Mouse (Mus musculus) fibroblast of lung, adult 2 months (primary cell): Measurements from ENCODE around the gene Igfbp7.

ENCODE experiments used
- DNase-seq: peaks from one replicate; pipeline ENCODE4 v3.0.0-alpha.2; 2011; ENCODE audit warnings: low read depth

Gene Igfbp7

GRCm38 (mm10) chr5:77349971-77350658 lies 57.7 kb downstream of the Igfbp7 start:
- no peak for DNase-seq

DNA sequence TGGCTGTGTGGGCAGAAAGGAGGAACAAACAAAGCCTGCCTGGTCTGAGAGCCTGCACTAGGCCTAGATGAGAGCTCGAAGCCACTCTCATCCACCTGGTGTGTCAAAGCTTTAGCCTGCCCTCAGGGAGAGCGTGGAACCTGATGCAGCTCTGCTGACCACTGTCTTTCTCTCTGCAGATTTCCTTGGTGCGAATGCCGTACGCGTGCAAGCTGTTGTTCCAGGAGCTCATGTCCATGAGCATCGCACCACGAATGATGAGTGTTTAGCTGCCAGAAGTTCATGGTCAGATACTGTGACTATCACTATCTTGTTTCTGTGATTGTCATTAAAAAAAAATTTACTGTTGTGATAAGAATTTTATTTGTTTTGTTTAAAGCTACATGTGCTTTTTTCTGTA lies 58.9 kb downstream of the Igfbp7 start:
- no peak for DNase-seq

DNA sequence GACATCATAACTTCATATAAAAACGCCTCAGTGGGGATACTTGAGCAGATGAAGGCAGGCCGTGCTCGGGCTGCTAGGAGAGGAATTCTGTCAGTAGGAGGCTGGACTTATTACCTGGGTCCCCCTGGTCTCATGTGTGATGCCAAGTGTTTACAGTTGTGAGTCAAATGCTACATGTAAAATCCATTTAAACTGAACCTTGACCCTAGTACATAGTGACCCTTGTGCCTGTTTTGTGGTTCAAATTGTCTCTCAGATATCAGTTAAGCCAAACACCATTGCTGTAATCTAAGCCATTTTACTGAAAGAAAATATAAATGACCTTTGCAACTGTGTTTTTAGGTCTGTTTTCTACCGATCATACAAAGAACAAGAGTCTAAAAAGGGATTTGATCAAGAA lies 67.8 kb downstream of the Igfbp7 start:
- DNase-seq = no peak

- no peak for DNase-seq
These were observed 77.7 kb downstream of the Igfbp7 start for GRCm38 (mm10) chr5:77330154-77330553.

GRCm38 (mm10) chr5:77324936-77325335 lies 82.9 kb downstream of the Igfbp7 start:
- DNase-seq = no peak

DNA sequence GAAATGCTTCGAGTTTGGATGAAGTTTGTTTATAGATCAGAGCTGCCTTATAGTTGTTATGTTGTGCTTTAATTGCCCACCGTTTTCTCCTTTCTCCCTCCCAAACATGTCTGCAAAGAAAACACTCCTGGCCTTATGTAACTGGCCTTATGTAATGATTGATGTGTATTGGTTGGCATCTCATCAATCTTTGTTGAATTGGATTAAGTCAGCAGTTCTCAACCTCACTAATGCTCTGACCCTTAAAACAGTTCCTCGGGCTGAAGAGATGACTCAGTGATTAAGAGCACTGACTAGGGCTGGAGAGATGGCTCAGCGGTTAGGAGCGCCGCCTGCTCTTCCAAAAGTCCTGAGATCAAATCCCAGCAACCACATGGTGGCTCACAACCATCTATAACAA lies 92.9 kb downstream of the Igfbp7 start:
- DNase-seq = no peak

GRCm38 (mm10) chr5:77314206-77314605 lies 93.6 kb downstream of the Igfbp7 start:
- DNase-seq = no peak

DNA sequence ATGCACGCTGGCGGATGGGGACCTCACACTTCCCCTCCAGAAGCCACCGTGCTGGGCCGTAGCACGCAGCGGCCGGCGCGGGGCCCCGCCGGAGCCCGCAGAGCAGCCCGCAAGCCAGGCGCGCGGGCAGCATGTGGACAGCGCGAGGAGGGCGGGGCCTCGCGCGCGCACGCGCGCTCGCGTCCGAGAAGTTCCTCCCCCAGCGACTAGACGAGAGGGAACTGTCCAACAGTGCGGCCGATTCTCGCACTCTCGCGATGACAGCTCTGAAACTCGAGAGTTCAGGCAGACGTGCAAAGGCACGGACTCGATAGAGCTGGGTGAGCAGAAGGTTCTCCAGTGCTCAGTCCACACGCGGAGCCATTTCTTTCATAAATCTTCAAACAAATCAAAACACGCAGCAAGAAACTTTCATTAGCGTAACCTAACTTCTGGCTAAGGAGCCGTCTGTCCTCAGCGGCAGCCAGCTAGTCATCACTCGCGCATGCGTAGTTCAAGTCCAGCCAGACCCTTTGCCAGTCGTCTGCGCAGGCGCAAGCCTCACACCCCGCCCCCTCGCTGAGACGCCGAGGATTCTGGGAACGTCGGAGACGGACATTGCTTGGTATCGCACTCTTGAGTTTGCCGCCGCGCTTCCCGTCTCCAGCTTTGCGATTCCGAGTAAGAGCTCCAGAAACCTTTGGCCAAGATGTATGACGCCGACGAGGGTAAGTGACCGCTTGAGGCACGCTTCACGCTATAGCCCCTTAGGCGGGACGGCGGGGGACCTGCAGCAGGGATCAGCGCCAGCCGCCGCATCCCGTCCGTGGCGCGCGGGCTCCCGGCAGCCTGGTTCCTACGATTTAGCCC lies 97.7 kb downstream of the Igfbp7 start, which contains the start of the genes Noa1 and Polr2b:
Gene Noa1, minus strand, starts transcription at position 161 of the 849 bp plus-strand sequence.
Gene Polr2b, plus strand, starts transcription at position 224 of the 849 bp plus-strand sequence.
- peak; percentile 98 for DNase-seq

DNA sequence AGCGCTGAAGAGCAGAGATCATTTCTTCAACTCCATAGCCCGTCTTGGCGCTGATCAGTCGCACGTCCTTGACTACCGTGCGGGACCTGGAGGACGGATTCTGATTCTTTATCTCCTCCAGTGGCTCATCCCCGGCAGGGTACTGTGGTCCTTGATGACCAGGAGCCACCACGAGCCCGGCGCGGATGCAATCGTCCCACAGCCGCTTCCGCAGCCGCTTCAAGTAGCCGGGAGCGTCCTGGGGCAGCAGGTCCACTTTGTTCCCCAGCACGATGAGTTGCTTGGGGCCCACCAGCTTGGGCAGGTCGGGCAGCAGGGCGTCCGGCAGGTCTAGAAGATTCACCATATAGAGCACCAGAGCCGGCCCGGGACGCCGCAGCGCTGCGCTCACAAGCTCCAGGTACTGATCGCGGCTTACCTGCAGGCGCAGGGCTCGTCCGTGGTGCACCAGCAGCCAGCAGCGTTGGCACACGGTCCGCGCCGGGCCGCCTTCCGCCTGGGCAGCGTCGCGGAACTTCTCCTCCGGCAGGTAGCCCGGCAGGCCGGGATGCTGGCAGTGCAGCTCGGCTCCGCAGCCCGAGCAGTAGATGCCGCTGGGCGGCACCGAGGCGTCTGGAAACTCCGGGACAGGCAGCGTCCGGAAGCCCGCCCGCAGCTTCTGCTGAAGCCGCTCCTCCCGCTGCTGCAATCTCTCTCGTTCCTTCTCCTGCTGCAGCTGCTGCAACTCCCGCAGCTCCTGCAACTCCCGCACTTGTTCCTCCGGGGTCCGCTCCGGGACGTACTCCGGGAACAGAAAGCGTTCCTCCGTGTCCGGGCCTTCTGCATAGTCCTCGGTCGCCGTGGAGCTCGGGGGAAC lies 98.6 kb downstream of the Igfbp7 start:
- DNase-seq = no peak

DNA sequence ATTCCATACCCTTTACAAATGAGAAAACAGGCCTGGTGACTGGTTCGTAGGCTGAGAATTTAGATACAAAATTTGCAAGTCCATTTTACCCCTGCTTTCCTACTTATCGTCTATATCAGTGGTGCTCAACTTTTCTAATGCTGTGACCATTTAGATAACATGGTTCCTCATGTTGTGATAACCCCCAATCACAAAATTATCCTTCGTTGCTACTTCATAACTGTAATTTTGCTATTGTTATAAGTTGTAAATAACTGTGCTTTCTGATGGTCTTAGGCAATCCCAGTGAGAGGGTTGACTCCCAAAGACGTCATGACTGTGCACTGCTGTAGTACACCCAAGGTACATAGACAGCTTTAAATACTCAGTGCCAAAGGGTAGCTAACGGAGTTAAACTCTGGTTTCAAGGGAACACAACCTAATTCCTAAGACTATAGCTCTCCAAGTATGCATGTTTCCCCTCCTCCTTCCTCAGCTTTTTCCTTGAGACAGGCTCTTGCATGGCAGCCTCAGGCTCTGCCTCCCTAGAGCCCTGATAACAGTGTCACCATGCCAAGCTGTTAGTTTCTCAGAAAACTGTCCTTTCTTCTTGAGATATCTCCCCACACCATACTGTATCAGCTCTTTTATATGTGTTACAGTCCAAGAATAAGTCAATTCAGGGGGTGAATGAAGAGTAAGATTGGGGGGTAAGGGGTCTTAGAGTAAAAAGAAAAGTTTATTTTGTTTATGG lies 99.9 kb downstream of the Igfbp7 start:
- DNase-seq = no peak

DNA sequence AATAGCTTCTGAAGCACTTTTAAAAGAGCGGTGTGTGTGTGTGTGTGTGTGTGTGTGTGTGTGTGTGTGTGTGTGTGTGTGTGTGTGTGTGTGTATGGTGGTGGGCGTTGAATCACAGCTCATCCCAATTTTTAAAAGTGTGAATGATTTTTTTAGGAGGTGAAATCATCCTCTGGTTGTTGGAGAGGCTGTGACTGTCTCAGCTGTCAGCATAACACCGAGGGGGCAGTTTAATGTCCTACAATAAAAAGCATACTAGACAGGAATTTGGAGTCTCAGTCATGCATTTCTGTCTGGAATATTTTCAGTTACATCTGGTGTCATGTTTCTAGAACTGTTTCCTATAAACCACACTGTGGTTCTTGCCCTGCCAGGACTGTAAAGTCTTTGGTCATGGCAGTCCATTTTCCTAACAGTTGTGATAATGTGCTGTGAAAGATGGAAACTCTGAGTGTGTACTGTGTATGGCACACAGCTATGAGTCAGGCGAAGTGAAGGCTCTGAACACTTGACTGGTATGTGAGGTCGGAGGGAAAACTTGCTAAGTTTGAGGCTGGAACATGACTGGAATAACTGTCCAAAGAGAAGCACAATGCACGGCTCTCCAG lies 106.4 kb downstream of the Igfbp7 start:
- peak; percentile 52 for DNase-seq

DNA sequence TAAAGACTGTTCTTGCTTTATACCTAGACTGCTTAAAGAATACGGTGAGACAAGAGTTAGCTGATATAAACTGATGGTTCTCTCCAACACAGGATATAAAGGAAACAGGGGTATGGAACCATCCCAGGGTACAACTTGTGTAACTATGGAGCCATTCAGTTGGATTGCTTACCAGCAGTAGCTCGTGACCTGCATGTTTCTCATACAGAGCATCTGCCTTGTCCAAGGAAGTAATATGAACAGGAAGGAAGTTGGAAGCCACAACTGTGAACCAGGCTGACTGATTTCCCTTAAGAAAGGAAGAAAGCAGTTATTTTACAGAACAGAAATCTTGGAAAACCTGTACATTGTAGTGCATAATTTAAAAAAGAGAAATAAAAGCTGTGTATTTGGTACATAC lies 108.4 kb downstream of the Igfbp7 start:
- DNase-seq = no peak
